ENCODE assay signal across 23 mouse cellular contexts in genomic region chrX:167340190-167340589, GRCm38 (mm10). TPM values are rescaled to one million over a fixed set of nuclear protein-coding genes. Genes with fewer than 3 reads are reported as not detected.
DNase-seq lines count a peak whose midpoint lies in the region; ATAC-seq and TF ChIP-seq lines count a peak whose summit lies in the region.
"Had no signal": no experiment of that assay in that cellular context is flagged by ENCODE, and none has a peak within 500 bp of the region (broad histone marks: within the 10 kb centered on the region; RNA-seq: fewer than 3 reads in every experiment).

No protein-coding gene starts in this region.

- H3K4me2 ChIP-seq in CH12.LX (ENCODE audit: insufficient read depth, low read depth, poor library complexity, severe bottlenecking) = peak overlapping the region; percentile 13; the same call in 1 of the 2 replicates
- H3K4me2 ChIP-seq: embryonic facial prominence, embryonic 13.5 days; embryonic facial prominence, embryonic 15.5 days; forebrain, embryonic 12.5 days had no signal

- no peak overlapping the region; the same call in 1 of the 2 replicates for H3K9ac ChIP-seq in CH12.LX (ENCODE audit: insufficient read depth, low read depth)
- H3K9ac ChIP-seq: embryonic facial prominence, embryonic 13.5 days; embryonic facial prominence, embryonic 15.5 days; forebrain, embryonic 12.5 days had no signal

- DNase-seq in A20 (ENCODE audit: low read depth, low spot score) (peak; percentile 58), CH12.LX (ENCODE audit: extremely low read depth) (no peak), adipocyte (ENCODE audit: low spot score) (no peak)
- DNase-seq in thymus, postnatal 14 days = no peak
- no peak for DNase-seq in thymus, adult 18-20 months
- DNase-seq: adrenal gland, adult 8-10 months; adrenal gland, postnatal 25 days; cerebellum, adult 11 months; cerebellum, adult 18-20 months; cerebellum, adult 8-10 months; cerebellum, adult 9-11 months; cerebellum, postnatal 14 days; cerebellum, postnatal 36 days; embryo, embryonic 11 days had no signal

- in situ Hi-C loops in CH12.LX (cut with MboI; ENCODE audit: low pct_ligation_motif_present, low pct_unique_long_range_greater_than_20kb, low sequenced_read_pairs) = no loop called here

- H3K4me1 ChIP-seq in CH12.LX (ENCODE audit: control insufficient read depth in 1 of 2, insufficient read depth in 2 of 2) = peaks cover 3 to 25% of the 10 kb centered on the region in 2 experiments; a peak in 3 of 4 replicates
- H3K4me1 ChIP-seq: embryonic facial prominence, embryonic 13.5 days; embryonic facial prominence, embryonic 15.5 days; forebrain, embryonic 10.5 days; forebrain, embryonic 12.5 days had no signal

- TF ChIP-seq RAD21 in CH12.LX (IDR thresholded peaks at IDR 0.05; ENCODE audit: low read depth, low read length) = no peak

- peak; percentile 90 for TF ChIP-seq EP300 in CH12.LX (IDR thresholded peaks at IDR 0.05; ENCODE audit: low read length)

- H3K9me3 ChIP-seq in CH12.LX (replicated peaks; ENCODE audit: low read length) = no peaks in the 10 kb centered on the region
- H3K9me3 ChIP-seq: embryonic facial prominence, embryonic 13.5 days; embryonic facial prominence, embryonic 15.5 days; forebrain, embryonic 10.5 days; forebrain, embryonic 12.5 days had no signal

- H3K4me3 ChIP-seq in CH12.LX (replicated peaks in 1 of 3; ENCODE audit: low read depth in 2 of 3, low read length in 2 of 3, poor library complexity in 1 of 3) = no peak overlapping the region
- H3K4me3 ChIP-seq: embryonic facial prominence, embryonic 13.5 days; embryonic facial prominence, embryonic 15.5 days; erythroblast, embryonic 14.5 days; forebrain, embryonic 10.5 days; forebrain, embryonic 12.5 days had no signal

- ATAC-seq in neutrophil, adult 5-6 weeks (ENCODE audit: extremely low read depth, insufficient number of reproducible peaks, low FRiP score, poor library complexity, severe bottlenecking) = peak; percentile 33; the same call in 1 of the 2 replicates
- ATAC-seq: forebrain, embryonic 14.5 days; forebrain, embryonic 16.5 days had no signal

- no peaks in the 10 kb centered on the region for H3K79me2 ChIP-seq in CH12.LX (replicated peaks; ENCODE audit: control insufficient read depth, extremely low read depth, insufficient read depth, poor library complexity, severe bottlenecking)

- dilution Hi-C loops in CH12.LX (cut with MboI; ENCODE audit: extremely low pct_ligation_motif_present, extremely low pct_unique_long_range_greater_than_20kb, low sequenced_read_pairs) = no loop called here

- no peak for TF ChIP-seq CTCF in CH12.LX (conservative IDR thresholded peaks at IDR 0.05 in 1 of 2, IDR thresholded peaks at IDR 0.05 in 1 of 2; ENCODE audit: low read depth in 2 of 2, low read length in 2 of 2)

- H3K27me3 ChIP-seq in CH12.LX (replicated peaks) = no peaks in the 10 kb centered on the region
- H3K27me3 ChIP-seq: embryonic facial prominence, embryonic 15.5 days had no signal

- TF ChIP-seq POLR2A in CH12.LX (IDR thresholded peaks at IDR 0.05; ENCODE audit: low read depth, low read length) = no peak

- no peaks in the 10 kb centered on the region for H3K36me3 ChIP-seq in CH12.LX (replicated peaks in 1 of 2; ENCODE audit: control insufficient read depth in 1 of 2, insufficient read depth in 1 of 2, low read length in 1 of 2)
- H3K36me3 ChIP-seq: embryonic facial prominence, embryonic 13.5 days; embryonic facial prominence, embryonic 15.5 days; forebrain, embryonic 10.5 days; forebrain, embryonic 12.5 days had no signal

- peak overlapping the region; percentile 31 for H3K27ac ChIP-seq in CH12.LX (ENCODE audit: insufficient read depth, low read depth)
- H3K27ac ChIP-seq: embryonic facial prominence, embryonic 13.5 days; embryonic facial prominence, embryonic 15.5 days; forebrain, embryonic 10.5 days; forebrain, embryonic 12.5 days had no signal

TF ChIP-seq in CH12.LX, 34 proteins besides CTCF, POLR2A, EP300 and RAD21:
- TF ChIP-seq USF2 (conservative IDR thresholded peaks at IDR 0.05; ENCODE audit: low read depth, low read length) (no peak), KAT2A (IDR thresholded peaks at IDR 0.05; ENCODE audit: insufficient replicate concordance, low read length) (no peak), RCOR1 (conservative IDR thresholded peaks at IDR 0.05; ENCODE audit: low read depth, low read length) (peak; percentile 55; the same call in 1 of the 2 replicates), ETS1 (conservative IDR thresholded peaks at IDR 0.05; ENCODE audit: low read depth, low read length) (peak; percentile 75), CHD2 (IDR thresholded peaks at IDR 0.05; ENCODE audit: low read length) (peak; percentile 41; the same call in 1 of the 2 replicates), JUND (conservative IDR thresholded peaks at IDR 0.05; ENCODE audit: low read depth, low read length) (peak; percentile 77), JUN (IDR thresholded peaks at IDR 0.05; ENCODE audit: insufficient read depth, low read depth, low read length) (peak; percentile 55; the same call in 1 of the 2 replicates), BHLHE40 (IDR thresholded peaks at IDR 0.05; ENCODE audit: low read depth, low read length) (peak; percentile 52; the same call in 1 of the 2 replicates), POLR2AphosphoS2 (IDR thresholded peaks at IDR 0.05; ENCODE audit: low read depth, low read length) (no peak), IRF4 (IDR thresholded peaks at IDR 0.05; ENCODE audit: low read depth, low read length) (peak; percentile 87), TCF12 (IDR thresholded peaks at IDR 0.05; ENCODE audit: low read depth, low read length) (peak; percentile 73), MEF2A (IDR thresholded peaks at IDR 0.05; ENCODE audit: borderline replicate concordance, low read depth, low read length) (peak; percentile 95)

RNA-seq across cellular contexts. Expression of gene Tlr7, which starts 9.8 kb away (rescaled TPM):
- total RNA-seq in CH12.LX (2012; rRNA removed) = 10.2 and 12.6 TPM in 2 replicates
- 27.9 and 28.5 TPM in 2 replicates for total RNA-seq in CH12.LX (2014; rRNA removed)
- 30.8 and 34.2 TPM in 2 replicates for polyA plus RNA-seq in CH12.LX (2012; ENCODE audit: insufficient read length, low read depth)
- 20.4 and 26.4 TPM in 2 replicates for total RNA-seq in neutrophil, adult 5-6 weeks (2017)
- total RNA-seq: MEL had no signal
- polyA plus RNA-seq: erythroblast, embryonic 14.5 days had no signal

RNA-seq across cellular contexts. Expression of gene Prps2, which starts 42.4 kb away (rescaled TPM):
- total RNA-seq in CH12.LX (2012; rRNA removed) (43.9 and 44.5 TPM in 2 replicates), CH12.LX (2014; rRNA removed) (73.1 and 74.8 TPM in 2 replicates)
- polyA plus RNA-seq in CH12.LX (2012; ENCODE audit: insufficient read length, low read depth) = 74.3 and 77.5 TPM in 2 replicates
- 26.8 and 30.5 TPM in 2 replicates for total RNA-seq in neutrophil, adult 5-6 weeks (2017)
- total RNA-seq: MEL had no signal
